Mouse (Mus musculus): ENCODE data around the gene Lpin2. TPM values are rescaled to one million over a fixed set of nuclear protein-coding genes. Genes with fewer than 3 reads are reported as not detected.

Lpin2 gene
- total RNA-seq, 4 experiments from 2014 or later = 43.3 to 68.5 (median 55.2) TPM

GRCm38 (mm10) chr17:71177336-71177735 lies 5.0 kb upstream of the Lpin2 start:
- DNase-seq = no peak

- DNase-seq = no peak
Measured at GRCm38 (mm10) chr17:71177949-71178348, 4.4 kb upstream of the Lpin2 start.

GRCm38 (mm10) chr17:71178530-71179181 lies 3.7 kb upstream of the Lpin2 start:
- no peak for DNase-seq

GRCm38 (mm10) chr17:71179551-71180309 lies 2.6 kb upstream of the Lpin2 start:
- DNase-seq = no peak

- no peak for DNase-seq
Measured at GRCm38 (mm10) chr17:71180601-71181000, 1.8 kb upstream of the Lpin2 start.

GRCm38 (mm10) chr17:71182871-71183656 lies 704 bp downstream of the Lpin2 start:
- peak; percentile 89 for DNase-seq

GRCm38 (mm10) chr17:71183657-71184261 lies 1.4 kb downstream of the Lpin2 start:
- DNase-seq = no peak

- DNase-seq = no peak
Measured at GRCm38 (mm10) chr17:71184356-71185111, 2.2 kb downstream of the Lpin2 start.

- DNase-seq = no peak
Measured at GRCm38 (mm10) chr17:71185368-71185767, 3.0 kb downstream of the Lpin2 start.

GRCm38 (mm10) chr17:71190589-71190988 lies 8.2 kb downstream of the Lpin2 start:
- no peak for DNase-seq

GRCm38 (mm10) chr17:71191063-71191462 lies 8.7 kb downstream of the Lpin2 start:
- DNase-seq = no peak

GRCm38 (mm10) chr17:71191651-71192419 lies 9.5 kb downstream of the Lpin2 start:
- no peak for DNase-seq

GRCm38 (mm10) chr17:71193019-71193418 lies 10.7 kb downstream of the Lpin2 start:
- DNase-seq = no peak

- DNase-seq = no peak
Measured at GRCm38 (mm10) chr17:71193485-71193884, 11.1 kb downstream of the Lpin2 start.

GRCm38 (mm10) chr17:71194906-71195632 lies 12.7 kb downstream of the Lpin2 start:
- DNase-seq = no peak

- DNase-seq = no peak
Measured at GRCm38 (mm10) chr17:71195633-71196391, 13.5 kb downstream of the Lpin2 start.

GRCm38 (mm10) chr17:71196415-71196814 lies 14.1 kb downstream of the Lpin2 start:
- no peak for DNase-seq

- no peak for DNase-seq
Measured at GRCm38 (mm10) chr17:71199346-71199745, 17.0 kb downstream of the Lpin2 start.

- DNase-seq = no peak
Measured at GRCm38 (mm10) chr17:71202136-71202535, 19.8 kb downstream of the Lpin2 start.
